Mouse (Mus musculus): ENCODE results near the gene Ndufa7. TPM values are rescaled to one million over a fixed set of nuclear protein-coding genes. Genes with fewer than 3 reads are reported as not detected.
"Not testable (repeated sequence)": the region's sequence is repeated elsewhere in the genome, so short reads cannot be mapped to it uniquely, and the experiment has no call there.

Ndufa7 gene
- polyA plus RNA-seq, 2 experiments from 2014 or later: 389 to 432 TPM

DNA sequence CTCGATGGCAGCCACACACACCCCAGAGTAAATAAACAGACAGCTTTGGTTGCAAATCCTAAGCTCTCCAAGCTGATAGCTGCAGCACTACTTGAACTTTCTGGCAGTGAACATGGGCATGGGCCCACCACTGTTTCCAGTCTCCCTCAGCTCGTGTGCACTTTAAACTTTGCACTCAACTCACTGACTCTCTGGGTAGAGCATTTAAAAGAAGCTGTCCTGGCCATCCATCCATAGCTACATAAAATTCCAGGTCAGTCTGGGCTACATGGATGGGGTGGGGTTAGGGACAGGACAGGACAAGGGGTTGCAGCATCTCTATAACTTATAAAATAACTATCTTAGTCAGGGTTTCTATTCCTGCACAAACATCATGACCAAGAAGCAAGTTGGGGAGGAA lies 63.4 kb downstream of the Ndufa7 start:
- not testable (repeated sequence) for ATAC-seq

Other genes with a start within 250 kb of the Ndufa7 start
- 10 to 100 TPM; 53.6 to 65.2 TPM for gene Zfp414, start 195.5 kb upstream of the Ndufa7 start, polyA plus RNA-seq (2017; shearing (Covaris generic))
- under 1 TPM; 0.40 to 0.85 TPM for gene Pram1, start 186.5 kb upstream of the Ndufa7 start, polyA plus RNA-seq (2017; shearing (Covaris generic))
- gene Hnrnpm, start 137.7 kb upstream of the Ndufa7 start, polyA plus RNA-seq (2017; shearing (Covaris generic)): 100 to 1,000 TPM; 338 to 341 TPM
- 10 to 100 TPM; 27.2 to 33.5 TPM for gene March2, start 105.9 kb upstream of the Ndufa7 start, polyA plus RNA-seq (2017; shearing (Covaris generic))
- gene Rab11b, start 64.0 kb upstream of the Ndufa7 start, polyA plus RNA-seq (2017; shearing (Covaris generic)): 100 to 1,000 TPM; 227 to 308 TPM
- gene Angptl4, start 42.7 kb upstream of the Ndufa7 start, polyA plus RNA-seq (2017; shearing (Covaris generic)): 1 to 10 TPM; 3.7 to 4.8 TPM
- gene Kank3, start 14.1 kb upstream of the Ndufa7 start, polyA plus RNA-seq (2017; shearing (Covaris generic)): 1 to 10 TPM; 1.9 to 3.3 TPM
- gene Rps28, start within 50 bp of the Ndufa7 start, polyA plus RNA-seq (2017; shearing (Covaris generic)): 1,000 to 10,000 TPM; 1,524 to 2,342 TPM
- gene Cd320, start 18.5 kb downstream of the Ndufa7 start, polyA plus RNA-seq (2017; shearing (Covaris generic)): 10 to 100 TPM; 11.4 to 15.9 TPM
- not detected for gene Gm7029, start 49.3 kb downstream of the Ndufa7 start, polyA plus RNA-seq (2017; shearing (Covaris generic))
- 1 to 10 TPM; 1.5 to 2.5 TPM for gene Kifc1, start 66.1 kb downstream of the Ndufa7 start, polyA plus RNA-seq (2017; shearing (Covaris generic))
- gene Platr17, start 80.6 kb downstream of the Ndufa7 start, polyA plus RNA-seq (2017; shearing (Covaris generic)): 10 to 100 TPM in 1 of 2 experiments, 1 to 10 TPM in 1; 6.5 to 15.4 TPM
- 100 to 1,000 TPM in 1 of 2 experiments, 10 to 100 TPM in 1; 97.4 to 149 TPM for gene Daxx, start 84.8 kb downstream of the Ndufa7 start, polyA plus RNA-seq (2017; shearing (Covaris generic))
- gene Tapbp, start 91.3 kb downstream of the Ndufa7 start, polyA plus RNA-seq (2017; shearing (Covaris generic)): 100 to 1,000 TPM; 299 to 436 TPM
- gene Zbtb22, start 91.3 kb downstream of the Ndufa7 start, polyA plus RNA-seq (2017; shearing (Covaris generic)): 1 to 10 TPM; 4.1 to 4.7 TPM
- 10 to 100 TPM; 26.5 to 34.3 TPM for gene Rgl2, start 105.0 kb downstream of the Ndufa7 start, polyA plus RNA-seq (2017; shearing (Covaris generic))
- 100 to 1,000 TPM; 113 to 146 TPM for gene Pfdn6, start 115.8 kb downstream of the Ndufa7 start, polyA plus RNA-seq (2017; shearing (Covaris generic))
- 10 to 100 TPM; 11.8 to 16.6 TPM for gene Wdr46, start 116.1 kb downstream of the Ndufa7 start, polyA plus RNA-seq (2017; shearing (Covaris generic))
- 10 to 100 TPM; 18.7 to 19.0 TPM for gene B3galt4, start 126.9 kb downstream of the Ndufa7 start, polyA plus RNA-seq (2017; shearing (Covaris generic))
- 10 to 100 TPM; 25.1 to 28.2 TPM for gene Vps52, start 131.2 kb downstream of the Ndufa7 start, polyA plus RNA-seq (2017; shearing (Covaris generic))
- gene Rps18, start 131.4 kb downstream of the Ndufa7 start, polyA plus RNA-seq (2017; shearing (Covaris generic)): 1,000 to 10,000 TPM; 6,680 to 7,218 TPM
- gene H2-K1, start 175.8 kb downstream of the Ndufa7 start, polyA plus RNA-seq (2017; shearing (Covaris generic)): 1,000 to 10,000 TPM; 4,668 to 6,585 TPM
- gene Ring1, start 200.1 kb downstream of the Ndufa7 start, polyA plus RNA-seq (2017; shearing (Covaris generic)): 1 to 10 TPM; 2.2 to 3.4 TPM
- 10 to 100 TPM; 29.3 to 35.2 TPM for gene H2-Ke6, start 203.5 kb downstream of the Ndufa7 start, polyA plus RNA-seq (2017; shearing (Covaris generic))
- gene Slc39a7, start 207.1 kb downstream of the Ndufa7 start, polyA plus RNA-seq (2017; shearing (Covaris generic)): 10 to 100 TPM; 34.6 to 49.4 TPM
- 1 to 10 TPM; 7.2 to 9.0 TPM for gene Rxrb, start 207.2 kb downstream of the Ndufa7 start, polyA plus RNA-seq (2017; shearing (Covaris generic))
- gene Col11a2, start 214.9 kb downstream of the Ndufa7 start, polyA plus RNA-seq (2017; shearing (Covaris generic)): under 1 TPM; 0.07 to 0.20 TPM